Mouse (Mus musculus): ENCODE data around the gene Ppp4r1. TPM values are rescaled to one million over a fixed set of nuclear protein-coding genes. Genes with fewer than 3 reads are reported as not detected.

The Ppp4r1 gene
- polyA plus RNA-seq, 1 experiment from 2014 or later = 47.3 TPM

DNA sequence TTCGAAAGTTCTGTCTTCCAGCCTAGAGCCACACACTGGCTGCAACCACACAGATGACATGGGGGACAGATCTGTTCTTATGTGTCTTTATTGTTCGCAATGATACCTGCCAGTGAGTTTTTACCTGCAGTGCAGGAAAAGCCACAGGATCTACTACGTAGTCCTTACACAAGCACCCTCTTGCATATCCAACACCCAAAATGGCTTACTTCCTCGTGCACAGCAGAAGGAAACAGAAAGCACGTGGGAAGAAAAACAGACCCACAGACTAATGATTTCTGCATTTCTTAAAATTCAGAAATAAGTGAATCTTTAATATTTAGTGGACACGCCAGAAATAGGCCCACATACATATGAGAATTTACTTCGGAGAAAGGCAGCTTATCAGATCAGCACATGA lies 32.6 kb upstream of the Ppp4r1 start:
- 0 out of 2 replicates have a peak, but pooled peaks cover 8% of the 10 kb centered on the region for H3K4me1 ChIP-seq (replicated peaks)
- H3K4me2 ChIP-seq = no peak overlapping the region
- no peak overlapping the region for H3K27ac ChIP-seq
- H3K9me3 ChIP-seq = peaks cover 19% of the 10 kb centered on the region
- H3K9ac ChIP-seq = no peak overlapping the region
- no peak overlapping the region for H3K4me3 ChIP-seq
- WGBS = 96% methylated on average over 7 of the region's 7 CpGs
- no peak for ATAC-seq (ENCODE audit: low FRiP score)
- H3K27me3 ChIP-seq = no peaks in the 10 kb centered on the region
- peaks cover 21% of the 10 kb centered on the region for H3K36me3 ChIP-seq

- Histone ChIP-seq H3K4me2 (no peak overlapping the region), H3K9ac (no peak overlapping the region), H3K27ac (no peak overlapping the region), H3K9me3 (peaks cover 20% of the 10 kb centered on the region), H3K4me1 (replicated peaks) (0 out of 2 replicates have a peak, but pooled peaks cover 8% of the 10 kb centered on the region), H3K4me3 (no peak overlapping the region), H3K27me3 (no peaks in the 10 kb centered on the region), H3K36me3 (peaks cover 16% of the 10 kb centered on the region)
- no peak for ATAC-seq (ENCODE audit: low FRiP score)
These were observed 32.1 kb upstream of the Ppp4r1 start for GRCm38 (mm10) chr17:65750301-65750700.

GRCm38 (mm10) chr17:65753130-65753529 lies 29.2 kb upstream of the Ppp4r1 start:
- Histone ChIP-seq H3K27ac (no peak overlapping the region), H3K4me2 (no peak overlapping the region), H3K9me3 (peaks cover 20% of the 10 kb centered on the region), H3K4me3 (no peak overlapping the region), H3K36me3 (peaks cover 15% of the 10 kb centered on the region), H3K9ac (no peak overlapping the region), H3K4me1 (replicated peaks) (no peaks in the 10 kb centered on the region), H3K27me3 (no peaks in the 10 kb centered on the region)
- ATAC-seq (ENCODE audit: low FRiP score) = no peak
- 97% methylated on average over 6 of the region's 6 CpGs for WGBS

DNA sequence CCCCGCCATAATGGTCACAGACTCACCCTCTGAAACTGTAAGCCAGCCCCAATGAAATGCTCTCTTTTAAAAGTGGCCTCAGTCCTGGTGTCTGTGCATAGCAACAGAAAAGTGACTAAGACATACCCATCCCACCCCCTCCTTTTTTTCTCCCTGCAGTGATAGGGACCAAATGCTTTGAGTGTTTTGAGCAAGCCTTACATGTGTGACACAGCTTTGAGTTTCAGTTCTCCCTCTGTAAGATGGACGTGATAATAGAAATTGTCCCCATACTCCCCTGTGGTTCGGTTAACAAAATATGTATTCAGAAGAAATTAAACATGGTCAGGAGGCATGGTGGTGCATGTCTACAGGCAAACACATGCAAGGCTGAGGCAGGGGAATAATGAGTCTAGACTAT lies 26.5 kb upstream of the Ppp4r1 start:
- Histone ChIP-seq H3K9ac (no peak overlapping the region), H3K27ac (no peak overlapping the region), H3K9me3 (peaks cover 20% of the 10 kb centered on the region), H3K36me3 (peaks cover 34% of the 10 kb centered on the region), H3K27me3 (no peaks in the 10 kb centered on the region), H3K4me2 (no peak overlapping the region), H3K4me1 (replicated peaks) (no peaks in the 10 kb centered on the region), H3K4me3 (no peak overlapping the region)
- WGBS = 89% methylated on average over 3 of the region's 3 CpGs
- no peak for ATAC-seq (ENCODE audit: low FRiP score)

DNA sequence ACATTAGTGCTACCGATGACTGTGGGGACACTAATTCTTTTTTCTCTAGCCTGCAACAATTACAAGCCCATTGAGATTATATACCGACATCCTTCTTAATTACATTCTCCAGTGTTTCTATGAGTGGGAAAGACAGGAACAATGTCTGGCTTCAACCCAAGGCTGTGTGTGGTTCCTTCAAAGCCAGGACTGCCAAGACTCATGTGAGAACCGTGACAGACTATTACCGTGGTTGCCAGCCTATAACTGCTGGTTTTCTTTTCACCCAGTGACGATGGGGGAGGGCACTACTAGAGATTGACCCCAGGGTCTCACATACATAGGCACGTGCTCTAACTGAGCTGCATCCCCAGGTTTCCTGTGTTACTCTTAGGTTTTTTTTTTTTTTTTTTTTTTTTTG lies 25.2 kb upstream of the Ppp4r1 start:
- H3K27me3 ChIP-seq = no peaks in the 10 kb centered on the region
- peaks cover 20% of the 10 kb centered on the region for H3K9me3 ChIP-seq
- 0 out of 2 replicates have a peak, but pooled peaks have one; percentile 36 for ATAC-seq (ENCODE audit: low FRiP score)
- H3K36me3 ChIP-seq = peaks cover 34% of the 10 kb centered on the region
- no peak overlapping the region for H3K4me3 ChIP-seq
- H3K4me1 ChIP-seq (replicated peaks) = no peaks in the 10 kb centered on the region
- H3K4me2 ChIP-seq = no peak overlapping the region
- H3K9ac ChIP-seq = no peak overlapping the region
- 54% methylated on average over 6 of the region's 6 CpGs for WGBS
- peak overlapping the region; percentile 55; the same call in 1 of the 2 replicates for H3K27ac ChIP-seq

DNA sequence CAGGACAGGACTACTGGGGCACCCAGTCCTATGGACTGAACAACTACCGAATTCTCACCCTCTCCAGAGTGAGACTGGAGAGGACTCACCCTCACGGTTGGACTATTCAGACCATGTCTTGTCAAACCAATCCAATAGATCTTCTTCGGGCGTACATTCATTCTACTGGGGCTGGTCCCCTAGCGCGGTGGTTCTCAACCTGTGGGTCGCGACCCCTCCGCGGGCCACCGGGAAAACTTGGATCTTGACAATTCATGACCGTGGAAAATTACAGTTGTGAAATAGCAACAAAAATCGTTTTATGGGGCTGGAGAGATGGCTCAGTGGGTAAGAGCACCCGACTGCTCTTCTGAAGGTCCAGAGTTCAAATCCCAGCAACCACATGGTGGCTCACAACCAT lies 19.2 kb upstream of the Ppp4r1 start:
- no peak for ATAC-seq (ENCODE audit: low FRiP score)
- WGBS = 95% methylated on average over 14 of the region's 14 CpGs
- no peaks in the 10 kb centered on the region for H3K9me3 ChIP-seq

DNA sequence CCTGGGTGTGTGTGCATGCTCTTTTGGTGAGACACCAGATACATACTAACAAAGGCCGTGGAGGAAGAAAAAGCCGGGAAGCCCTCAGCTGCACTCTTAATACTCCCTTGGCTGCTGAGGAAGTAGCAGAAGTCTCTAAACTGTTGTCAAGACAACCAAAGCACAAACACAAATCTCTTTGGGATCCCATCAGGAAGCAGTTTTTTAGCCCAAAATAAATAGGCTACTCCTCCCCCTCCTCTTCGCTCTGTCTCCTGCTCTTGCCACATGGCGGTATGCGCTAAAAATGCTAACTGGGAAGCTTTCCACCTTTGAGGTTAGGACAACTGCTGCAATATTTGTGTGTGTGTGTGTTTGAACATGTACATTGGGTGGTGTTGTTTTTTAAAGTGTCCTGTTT lies 13.9 kb upstream of the Ppp4r1 start:
- Histone ChIP-seq H3K36me3 (peaks cover 11% of the 10 kb centered on the region; the same call in 1 of the 2 replicates), H3K4me2 (0 out of 2 replicates have a peak overlapping the region, but pooled peaks have one; percentile 10), H3K4me3 (no peak overlapping the region), H3K9me3 (no peaks in the 10 kb centered on the region), H3K9ac (no peak overlapping the region), H3K4me1 (replicated peaks) (peaks cover 54% of the 10 kb centered on the region), H3K27ac (peak overlapping the region; percentile 36), H3K27me3 (no peaks in the 10 kb centered on the region)
- no peak for ATAC-seq (ENCODE audit: low FRiP score)
- 36% methylated on average over 5 of the region's 5 CpGs for WGBS

More for the DNA sequence above, 19.2 kb upstream of the Ppp4r1 start:
- no peak overlapping the region for H3K4me3 ChIP-seq
- no peaks in the 10 kb centered on the region for H3K27me3 ChIP-seq
- no peak overlapping the region for H3K4me2 ChIP-seq
- H3K4me1 ChIP-seq (replicated peaks) = peaks cover 8% of the 10 kb centered on the region
- H3K27ac ChIP-seq = no peak overlapping the region
- H3K9ac ChIP-seq = no peak overlapping the region
- peaks cover 32% of the 10 kb centered on the region for H3K36me3 ChIP-seq

DNA sequence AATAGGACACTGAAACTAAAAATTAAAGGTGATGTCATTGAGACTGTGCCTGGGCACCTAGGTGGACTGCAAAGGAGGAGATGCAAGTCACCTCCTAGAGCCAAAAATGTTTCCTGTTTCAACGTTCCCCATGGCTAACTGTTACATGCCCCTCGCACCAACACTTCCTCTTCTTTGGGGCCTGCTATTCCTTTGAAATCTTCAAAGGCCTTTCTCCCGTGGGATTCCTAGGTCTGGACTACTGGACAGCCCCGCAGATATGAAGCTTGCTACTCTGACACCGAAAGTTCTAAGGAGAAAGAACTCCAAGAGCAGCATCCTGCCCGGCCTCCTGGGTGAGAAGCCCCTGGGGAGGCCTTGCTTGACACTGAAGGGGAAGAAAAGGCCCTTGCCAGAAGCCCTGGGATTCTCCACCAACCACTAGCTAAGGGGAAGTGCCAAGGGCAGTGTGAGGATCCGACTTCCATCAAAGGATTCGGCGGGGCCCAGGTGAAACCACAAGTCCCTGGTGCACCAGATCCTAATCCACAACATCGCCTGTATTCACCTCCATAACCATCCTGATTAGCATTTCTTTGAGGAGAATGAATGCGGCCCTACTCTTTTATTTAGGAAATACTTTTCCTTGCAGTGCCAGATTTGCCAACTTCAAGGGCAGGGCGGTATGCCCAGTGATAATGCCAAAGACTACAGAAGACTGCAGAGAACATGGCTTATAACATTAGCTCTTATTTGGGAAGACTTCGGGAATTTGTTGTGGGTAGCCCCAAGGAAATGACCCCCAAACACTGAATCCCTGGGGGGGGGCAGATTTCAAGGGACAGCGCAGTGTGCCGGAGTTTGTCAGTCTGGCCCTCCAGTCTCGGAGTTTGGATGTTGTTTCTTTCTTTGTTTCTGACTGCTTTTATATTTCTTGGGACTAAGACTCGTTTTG lies 11.1 kb upstream of the Ppp4r1 start:
- Histone ChIP-seq H3K36me3 (peaks cover 4% of the 10 kb centered on the region; the same call in 1 of the 2 replicates), H3K27me3 (no peaks in the 10 kb centered on the region), H3K4me2 (peak overlapping the region; percentile 72), H3K4me3 (peak overlapping the region; percentile 67), H3K4me1 (replicated peaks) (peaks cover 54% of the 10 kb centered on the region), H3K9me3 (no peaks in the 10 kb centered on the region), H3K9ac (peak overlapping the region; percentile 94), H3K27ac (no peak overlapping the region)
- no peak for ATAC-seq (ENCODE audit: low FRiP score)
- WGBS = 16% methylated on average over 17 of the region's 17 CpGs

DNA sequence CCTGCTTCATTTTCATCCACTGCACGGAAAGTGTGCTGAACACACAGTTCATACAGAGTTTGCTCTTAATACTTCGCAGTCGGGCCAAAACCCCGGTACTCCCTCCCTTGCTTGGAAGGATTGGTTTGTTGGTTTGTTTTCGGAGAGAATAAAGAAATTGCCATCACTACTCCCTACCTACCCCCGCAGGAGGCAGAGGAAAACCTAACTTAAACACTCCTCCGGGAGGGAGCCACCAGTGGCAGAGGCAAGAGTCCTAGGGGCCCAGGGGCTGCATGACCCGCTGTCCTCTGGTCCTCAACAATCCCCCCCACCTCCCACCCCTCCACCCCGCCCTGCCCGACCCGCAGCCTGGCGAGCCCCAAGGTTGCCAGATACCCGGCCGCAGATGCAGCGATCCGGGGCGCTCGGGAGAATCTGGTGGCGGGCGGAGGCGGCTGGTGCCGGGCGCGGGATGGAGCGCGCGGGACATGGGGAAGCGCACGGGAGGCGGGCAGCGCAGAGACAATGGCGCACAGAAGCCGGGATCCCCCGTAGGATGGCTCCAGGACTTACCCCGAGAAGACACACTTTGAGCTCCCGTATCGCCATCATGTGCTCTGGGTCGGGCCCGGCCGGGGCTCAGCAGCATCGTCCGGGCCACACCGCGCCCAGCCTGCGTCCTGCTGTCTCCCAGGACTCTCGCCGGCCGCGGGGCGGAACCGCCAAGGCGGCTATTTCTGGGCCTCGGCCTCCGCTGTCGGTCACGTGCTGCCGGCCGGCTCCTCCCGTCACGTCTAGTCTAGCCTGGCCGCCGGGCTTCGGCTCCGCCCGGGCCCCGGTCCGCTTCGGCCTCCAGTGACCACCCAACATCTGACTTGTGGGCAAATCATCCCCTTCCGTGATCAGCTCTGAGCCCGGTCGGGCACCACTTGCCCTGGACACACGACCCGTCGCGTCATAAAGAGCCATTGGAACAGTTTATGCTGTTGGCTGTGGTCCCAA lies 10.1 kb upstream of the Ppp4r1 start, which contains the start of gene Rab31:
Gene Rab31 (minus strand): TSS at position 802 of the 984 bp plus-strand sequence.
- peak; percentile 73 for ATAC-seq (ENCODE audit: low FRiP score)
- no peaks in the 10 kb centered on the region for H3K27me3 ChIP-seq
- H3K4me1 ChIP-seq (replicated peaks) = peaks cover 54% of the 10 kb centered on the region
- H3K36me3 ChIP-seq = no peaks in the 10 kb centered on the region
- under 1% methylated on average over 73 of the region's 75 CpGs for WGBS
- H3K4me2 ChIP-seq = peak within 1 kb of the TSS; percentile 72
- no peaks in the 10 kb centered on the region for H3K9me3 ChIP-seq
- peak within 1 kb of the TSS; percentile 94 for H3K9ac ChIP-seq
- peak within 1 kb of the TSS; percentile 67 for H3K4me3 ChIP-seq
- H3K27ac ChIP-seq = peak within 1 kb of the TSS; percentile 72

GRCm38 (mm10) chr17:65773617-65774016 lies 8.8 kb upstream of the Ppp4r1 start:
- H3K4me2 ChIP-seq = no peak overlapping the region
- no peaks in the 10 kb centered on the region for H3K36me3 ChIP-seq
- no peak overlapping the region for H3K4me3 ChIP-seq
- no peak overlapping the region for H3K9ac ChIP-seq
- peaks cover 42% of the 10 kb centered on the region for H3K4me1 ChIP-seq (replicated peaks)
- no peaks in the 10 kb centered on the region for H3K9me3 ChIP-seq
- WGBS = 64% methylated on average over 4 of the region's 4 CpGs
- no peaks in the 10 kb centered on the region for H3K27me3 ChIP-seq
- H3K27ac ChIP-seq = no peak overlapping the region
- ATAC-seq (ENCODE audit: low FRiP score) = no peak

GRCm38 (mm10) chr17:65774439-65774838 lies 7.9 kb upstream of the Ppp4r1 start:
- Histone ChIP-seq H3K9me3 (no peaks in the 10 kb centered on the region), H3K27ac (no peak overlapping the region), H3K27me3 (no peaks in the 10 kb centered on the region), H3K4me3 (no peak overlapping the region), H3K36me3 (no peaks in the 10 kb centered on the region), H3K4me2 (no peak overlapping the region), H3K4me1 (replicated peaks) (peaks cover 33% of the 10 kb centered on the region), H3K9ac (no peak overlapping the region)
- whole genome bisulfite sequencing = 75% methylated on average over 7 of the region's 7 CpGs
- no peak for ATAC-seq (ENCODE audit: low FRiP score)

DNA sequence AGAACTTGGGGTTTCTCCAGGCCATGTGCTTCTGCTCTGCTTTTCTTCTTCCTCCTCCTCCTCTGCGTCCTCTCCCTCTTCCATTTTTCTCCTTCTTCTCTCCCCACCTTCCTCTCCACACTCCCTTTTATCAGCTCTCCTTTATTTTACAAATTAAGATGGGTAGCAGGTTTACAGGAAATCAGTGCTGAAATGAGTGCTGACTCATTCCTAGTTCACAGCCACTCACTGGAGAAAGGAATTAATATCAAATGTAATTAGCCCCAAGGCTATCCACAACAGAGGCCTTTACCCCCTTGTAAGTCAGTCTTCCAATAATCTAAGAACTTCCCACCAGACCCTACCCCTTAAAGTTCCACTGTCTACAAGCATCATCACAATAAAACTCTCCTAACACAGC lies 6.1 kb upstream of the Ppp4r1 start:
- Histone ChIP-seq H3K4me1 (replicated peaks) (peaks cover 16% of the 10 kb centered on the region), H3K36me3 (no peaks in the 10 kb centered on the region), H3K9me3 (no peaks in the 10 kb centered on the region), H3K27me3 (no peaks in the 10 kb centered on the region), H3K9ac (no peak overlapping the region), H3K4me3 (no peak overlapping the region), H3K27ac (no peak overlapping the region), H3K4me2 (no peak overlapping the region)
- ATAC-seq (ENCODE audit: low FRiP score) = no peak
- WGBS = 87% methylated on average over 1 of the region's 1 CpGs
